Mouse (Mus musculus): ENCODE results near the gene Poc5. TPM values are rescaled to one million over a fixed set of nuclear protein-coding genes. Genes with fewer than 3 reads are reported as not detected.

The Poc5 gene
- total and polyA plus RNA-seq, 3 experiments = 17.2 to 31.0 (median 21.6) TPM

DNA sequence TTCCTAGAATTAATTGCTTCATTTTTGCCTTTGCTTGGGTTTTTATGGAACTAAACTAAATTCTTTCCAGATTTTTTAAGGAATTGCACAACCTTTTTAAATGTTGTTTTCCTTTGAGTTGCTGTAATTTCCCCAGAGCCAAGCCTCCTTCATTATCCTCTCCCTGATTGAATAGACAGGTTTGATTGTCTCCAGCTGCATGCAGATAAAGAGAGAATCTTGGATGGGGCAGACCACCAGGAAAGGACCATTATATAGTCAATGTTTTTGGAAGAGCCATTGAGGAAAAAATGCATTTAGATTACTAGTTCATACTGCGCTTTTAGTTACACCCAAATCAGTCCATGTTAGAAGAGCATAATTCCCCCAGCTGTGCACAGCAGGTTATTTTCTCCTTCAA lies 20.7 kb downstream of the Poc5 start:
- DNase-seq (ENCODE audit: extremely low read depth) = no peak
- H3K79me2 ChIP-seq (replicated peaks; ENCODE audit: control insufficient read depth, extremely low read depth, insufficient read depth, poor library complexity, severe bottlenecking) = no peaks in the 10 kb centered on the region
- H3K27me3 ChIP-seq (replicated peaks) = no peaks in the 10 kb centered on the region
- no peak overlapping the region for H3K4me2 ChIP-seq (ENCODE audit: insufficient read depth, low read depth, poor library complexity, severe bottlenecking)
- TF ChIP-seq TCF12 (IDR thresholded peaks at IDR 0.05; ENCODE audit: low read depth, low read length) = no peak
- TF ChIP-seq POLR2AphosphoS2 (IDR thresholded peaks at IDR 0.05; ENCODE audit: low read depth, low read length) = no peak
- no peak for TF ChIP-seq RCOR1 (conservative IDR thresholded peaks at IDR 0.05; ENCODE audit: low read depth, low read length)
- no peak for TF ChIP-seq SMC3 (IDR thresholded peaks at IDR 0.05; ENCODE audit: low read depth, low read length)
- TF ChIP-seq UBTF (IDR thresholded peaks at IDR 0.05; ENCODE audit: low read depth, low read length) = no peak
- no peak for TF ChIP-seq MEF2A (IDR thresholded peaks at IDR 0.05; ENCODE audit: borderline replicate concordance, low read depth, low read length)
- no peak for TF ChIP-seq MAX (IDR thresholded peaks at IDR 0.05; ENCODE audit: low read length)
- TF ChIP-seq ZKSCAN1 (IDR thresholded peaks at IDR 0.05; ENCODE audit: borderline replicate concordance, low read depth, low read length) = no peak
- H3K4me1 ChIP-seq (ENCODE audit: control insufficient read depth in 1 of 2, insufficient read depth in 2 of 2) = no peaks in the 10 kb centered on the region
- no peak overlapping the region for H3K4me3 ChIP-seq (replicated peaks in 1 of 3; ENCODE audit: low read depth in 2 of 3, low read length in 2 of 3, poor library complexity in 1 of 3)
- H3K9ac ChIP-seq (ENCODE audit: insufficient read depth, low read depth) = no peak overlapping the region
- no peaks in the 10 kb centered on the region for H3K9me3 ChIP-seq (replicated peaks; ENCODE audit: low read length)
- in situ Hi-C loops (cut with MboI; ENCODE audit: low pct_ligation_motif_present, low pct_unique_long_range_greater_than_20kb, low sequenced_read_pairs) (no loop called here), dilution Hi-C loops (cut with MboI; ENCODE audit: extremely low pct_ligation_motif_present, extremely low pct_unique_long_range_greater_than_20kb, low sequenced_read_pairs) (no loop called here)
- H3K27ac ChIP-seq (ENCODE audit: insufficient read depth, low read depth) = no peak overlapping the region
- H3K36me3 ChIP-seq (replicated peaks in 1 of 2; ENCODE audit: control insufficient read depth in 1 of 2, insufficient read depth in 1 of 2, low read length in 1 of 2) = peaks cover 50 to 87% of the 10 kb centered on the region in 2 experiments

DNA sequence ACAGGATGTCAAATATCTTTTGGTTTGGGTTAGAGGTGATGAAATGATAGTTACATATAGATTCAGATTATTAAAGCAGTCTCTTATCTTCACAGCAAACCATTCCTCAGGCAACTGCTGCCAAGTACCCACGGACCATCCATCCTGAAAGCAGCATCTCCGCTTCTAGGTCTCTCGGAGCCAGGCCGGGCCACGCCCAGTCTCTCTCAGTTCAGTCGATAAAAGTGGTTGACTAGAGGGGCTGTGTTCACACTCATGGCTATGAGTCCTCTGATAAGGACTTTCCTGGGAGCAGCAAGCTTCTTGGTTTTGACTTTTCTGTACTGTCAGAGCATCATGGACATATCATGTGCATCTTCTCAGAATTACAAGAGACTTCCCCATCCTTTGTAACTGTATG lies 26.3 kb downstream of the Poc5 start:
- H3K79me2 ChIP-seq (replicated peaks; ENCODE audit: control insufficient read depth, extremely low read depth, insufficient read depth, poor library complexity, severe bottlenecking) = no peaks in the 10 kb centered on the region
- no peaks in the 10 kb centered on the region for H3K4me1 ChIP-seq (ENCODE audit: control insufficient read depth in 1 of 2, insufficient read depth in 2 of 2)
- dilution Hi-C loops (cut with MboI; ENCODE audit: extremely low pct_ligation_motif_present, extremely low pct_unique_long_range_greater_than_20kb, low sequenced_read_pairs) = no loop called here
- no peak for TF ChIP-seq USF2 (conservative IDR thresholded peaks at IDR 0.05; ENCODE audit: low read depth, low read length)
- TF ChIP-seq ZC3H11A (IDR thresholded peaks at IDR 0.05; ENCODE audit: low read depth, low read length) = no peak
- TF ChIP-seq MAX (IDR thresholded peaks at IDR 0.05; ENCODE audit: low read length) = no peak
- no peak for TF ChIP-seq HCFC1 (IDR thresholded peaks at IDR 0.05; ENCODE audit: low read depth, low read length)
- TF ChIP-seq ELF1 (IDR thresholded peaks at IDR 0.05; ENCODE audit: low read depth, low read length) = no peak
- no peak for TF ChIP-seq IRF4 (IDR thresholded peaks at IDR 0.05; ENCODE audit: low read depth, low read length)
- TF ChIP-seq RCOR1 (conservative IDR thresholded peaks at IDR 0.05; ENCODE audit: low read depth, low read length) = no peak
- no peak for TF ChIP-seq SIN3A (IDR thresholded peaks at IDR 0.05; ENCODE audit: low read length)
- TF ChIP-seq KAT2A (IDR thresholded peaks at IDR 0.05; ENCODE audit: insufficient replicate concordance, low read length) = no peak
- TF ChIP-seq POLR2AphosphoS2 (IDR thresholded peaks at IDR 0.05; ENCODE audit: low read depth, low read length) = no peak
- no peak for TF ChIP-seq JUN (IDR thresholded peaks at IDR 0.05; ENCODE audit: insufficient read depth, low read depth, low read length)
- no peak for TF ChIP-seq E2F4 (IDR thresholded peaks at IDR 0.05; ENCODE audit: insufficient replicate concordance, low read depth, low read length)
- TF ChIP-seq POLR2A (IDR thresholded peaks at IDR 0.05; ENCODE audit: low read depth, low read length) = no peak
- no peak overlapping the region for H3K9ac ChIP-seq (ENCODE audit: insufficient read depth, low read depth)
- peaks cover 43 to 88% of the 10 kb centered on the region in 2 experiments for H3K36me3 ChIP-seq (replicated peaks in 1 of 2; ENCODE audit: control insufficient read depth in 1 of 2, insufficient read depth in 1 of 2, low read length in 1 of 2)
- no peaks in the 10 kb centered on the region for H3K27me3 ChIP-seq (replicated peaks)
- no peak for DNase-seq (ENCODE audit: extremely low read depth)
- in situ Hi-C loops (cut with MboI; ENCODE audit: low pct_ligation_motif_present, low pct_unique_long_range_greater_than_20kb, low sequenced_read_pairs) = no loop called here
- no peaks in the 10 kb centered on the region for H3K9me3 ChIP-seq (replicated peaks; ENCODE audit: low read length)
- H3K4me2 ChIP-seq (ENCODE audit: insufficient read depth, low read depth, poor library complexity, severe bottlenecking) = no peak overlapping the region
- H3K27ac ChIP-seq (ENCODE audit: insufficient read depth, low read depth) = no peak overlapping the region
- no peak overlapping the region for H3K4me3 ChIP-seq (replicated peaks in 1 of 3; ENCODE audit: low read depth in 2 of 3, low read length in 2 of 3, poor library complexity in 1 of 3)
